Mouse (Mus musculus) heart, adult 2 months (tissue): ENCODE data around the gene Grhl3.

Source experiments
- CTCF ChIP-seq: fragments of 200-600 bp; IDR thresholded peaks from 2 replicates; pipeline ENCODE4 v1.8.1; 2022; ENCODE audit warnings: antibody characterized with exemption, mild to moderate bottlenecking, moderate library complexity
- EP300 ChIP-seq: fragments of 200-500 bp; IDR thresholded peaks from 2 replicates; pipeline ENCODE4 v1.6.1; 2011; ENCODE audit warnings: low read depth, low read length, control low read depth; ENCODE audit not compliant: insufficient read depth
- POLR2A ChIP-seq: fragments of 200-500 bp; IDR thresholded peaks from 2 replicates; pipeline ENCODE4 v1.6.1; 2011; ENCODE audit warnings: mild to moderate bottlenecking, low read depth, low read length, control low read depth; ENCODE audit not compliant: insufficient read depth

GRCm38 (mm10) chr4:135540057-135540456 lies 33.4 kb downstream of the Grhl3 start:
- TF ChIP-seq CTCF = no peak
- TF ChIP-seq EP300 = no peak
- TF ChIP-seq POLR2A = no peak
